Mouse (Mus musculus): ENCODE data around the gene Oip5.
A peak's percentile ranks its signal among the peaks of the same experiment; 100 is the strongest.
"Not testable (repeated sequence)": the region's sequence is repeated elsewhere in the genome, so short reads cannot be mapped to it uniquely, and the experiment has no call there.

The Oip5 gene

DNA sequence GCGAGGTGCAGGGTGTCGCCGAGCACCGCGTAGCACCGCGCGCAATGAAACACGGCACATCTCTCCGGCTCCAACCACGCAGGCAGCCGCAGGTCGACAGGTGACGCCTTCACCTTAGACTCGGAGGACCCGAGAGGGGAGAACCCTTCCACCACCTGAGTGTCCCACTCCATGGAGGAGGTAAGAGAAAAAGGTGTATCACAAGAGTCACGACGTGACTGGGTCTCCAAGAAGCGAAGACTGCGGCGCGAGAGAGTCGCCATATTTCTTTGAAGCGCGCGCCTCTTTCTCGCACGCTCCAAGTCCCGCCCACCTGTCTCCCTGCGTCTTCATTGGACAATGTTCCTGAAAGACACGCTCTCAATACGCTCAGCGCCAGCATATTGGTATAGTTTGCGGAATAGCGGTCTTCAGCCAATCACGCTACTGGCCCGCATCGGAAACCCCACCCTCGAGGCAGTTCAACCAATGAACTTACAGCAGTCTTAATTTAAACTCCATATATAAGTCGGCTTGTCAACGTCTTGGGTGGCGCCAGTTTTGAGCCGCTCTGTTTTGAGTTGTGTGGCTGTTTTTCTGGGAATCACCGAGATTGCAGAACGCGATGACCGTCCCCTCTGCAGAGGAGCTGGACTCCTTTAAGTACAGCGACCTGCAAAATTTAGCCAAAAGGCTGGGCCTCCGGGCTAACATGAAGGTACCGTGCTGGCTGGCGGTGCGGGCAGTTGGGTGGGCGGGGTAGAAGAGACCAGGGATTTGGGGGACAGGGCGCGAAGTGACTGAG, at the start of gene Oip5, which contains the start of gene Nusap1:
Oip5 (minus strand) TSS at position 271 of the 784 bp plus-strand sequence.
Nusap1 (plus strand) TSS at position 100 of the 784 bp plus-strand sequence.
- peak; percentile 93 for DNase-seq (ENCODE audit: low spot score)

DNA sequence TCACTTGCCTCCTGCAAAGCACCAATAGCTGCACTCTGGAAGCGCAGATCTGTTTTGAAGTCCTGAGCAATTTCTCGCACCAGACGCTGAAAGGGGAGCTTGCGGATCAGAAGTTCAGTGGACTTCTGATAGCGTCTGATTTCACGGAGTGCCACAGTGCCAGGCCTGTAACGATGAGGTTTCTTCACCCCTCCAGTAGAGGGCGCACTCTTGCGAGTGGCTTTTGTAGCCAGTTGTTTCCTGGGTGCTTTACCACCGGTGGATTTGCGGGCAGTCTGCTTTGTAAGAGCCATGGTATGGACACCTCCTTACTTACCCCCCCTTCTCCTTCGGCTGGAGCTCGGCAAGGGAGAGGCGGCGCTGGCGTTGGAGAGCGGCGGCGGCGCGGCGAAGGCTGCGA, 47.5 kb upstream of the Oip5 start:
- DNase-seq (ENCODE audit: low spot score) = not testable (repeated sequence)

DNA sequence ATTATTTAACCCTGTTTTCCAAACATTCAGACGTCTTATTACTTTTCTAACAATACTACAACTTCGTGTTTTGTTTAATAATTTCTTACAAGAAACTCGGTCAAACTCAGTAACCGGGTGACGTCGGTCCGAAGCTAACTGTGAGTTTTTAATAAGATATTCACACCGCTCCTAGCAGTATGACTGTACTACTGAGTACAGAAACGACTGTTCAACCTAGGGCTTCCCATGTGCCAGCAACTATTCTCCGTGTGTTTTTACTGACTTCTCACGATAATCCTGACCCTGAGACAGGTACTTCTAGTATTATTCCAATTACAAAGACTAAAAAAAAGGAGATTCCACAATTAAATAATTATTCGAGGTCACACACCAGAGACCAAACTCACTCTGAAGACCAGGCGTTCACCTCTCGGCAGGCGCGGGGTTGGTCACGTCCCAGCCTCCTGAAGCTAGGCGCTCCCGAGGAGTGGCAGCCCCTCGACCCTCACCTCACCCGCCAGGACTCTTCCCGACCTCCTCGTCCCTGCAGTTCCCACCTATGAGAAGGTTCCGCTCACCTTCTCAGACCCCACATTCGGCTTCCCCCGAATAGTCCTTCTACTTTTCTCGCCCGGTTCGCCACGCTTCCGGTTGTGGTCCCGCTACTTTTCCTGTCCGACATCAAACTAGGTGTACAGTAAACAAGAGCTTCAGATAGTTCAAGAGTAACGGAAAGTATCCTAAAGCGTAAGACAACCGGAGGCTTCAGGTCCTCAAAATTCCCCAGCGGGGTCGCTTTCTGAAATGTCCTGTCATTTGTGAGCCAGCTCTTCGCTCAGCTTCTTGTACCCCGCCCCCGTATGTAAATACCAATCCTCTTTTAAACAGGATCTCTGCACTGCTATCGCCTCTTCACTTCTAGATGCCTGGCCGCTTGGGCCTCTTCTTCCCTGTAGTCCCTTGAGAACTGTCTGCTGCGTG, 44.2 kb upstream of the Oip5 start, which contains the start of gene Ndufaf1:
Ndufaf1 (minus strand) TSS at position 608 of the 963 bp plus-strand sequence.
- peak; percentile 65 for DNase-seq (ENCODE audit: low spot score)

DNA sequence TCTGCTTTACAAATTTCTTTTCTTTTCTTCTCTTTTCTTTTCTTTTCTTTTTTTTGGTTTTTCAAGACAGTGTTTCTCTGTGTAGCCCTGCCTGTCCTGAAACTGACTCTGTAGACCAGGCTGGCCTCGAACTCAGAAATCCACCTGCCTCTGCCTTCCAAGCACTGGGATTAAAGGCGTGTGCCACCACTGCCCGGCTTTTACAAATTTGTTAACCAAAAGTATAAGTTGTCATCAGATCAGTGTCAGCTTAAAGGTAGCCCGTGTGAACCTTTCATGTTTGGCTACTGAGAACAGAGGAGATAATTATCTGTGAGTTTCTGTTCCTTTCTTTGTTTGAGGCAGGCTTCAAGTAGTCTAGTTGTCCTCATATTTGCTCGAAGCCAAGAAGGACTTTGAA, 26.0 kb upstream of the Oip5 start:
- no peak for DNase-seq (ENCODE audit: low spot score)

DNA sequence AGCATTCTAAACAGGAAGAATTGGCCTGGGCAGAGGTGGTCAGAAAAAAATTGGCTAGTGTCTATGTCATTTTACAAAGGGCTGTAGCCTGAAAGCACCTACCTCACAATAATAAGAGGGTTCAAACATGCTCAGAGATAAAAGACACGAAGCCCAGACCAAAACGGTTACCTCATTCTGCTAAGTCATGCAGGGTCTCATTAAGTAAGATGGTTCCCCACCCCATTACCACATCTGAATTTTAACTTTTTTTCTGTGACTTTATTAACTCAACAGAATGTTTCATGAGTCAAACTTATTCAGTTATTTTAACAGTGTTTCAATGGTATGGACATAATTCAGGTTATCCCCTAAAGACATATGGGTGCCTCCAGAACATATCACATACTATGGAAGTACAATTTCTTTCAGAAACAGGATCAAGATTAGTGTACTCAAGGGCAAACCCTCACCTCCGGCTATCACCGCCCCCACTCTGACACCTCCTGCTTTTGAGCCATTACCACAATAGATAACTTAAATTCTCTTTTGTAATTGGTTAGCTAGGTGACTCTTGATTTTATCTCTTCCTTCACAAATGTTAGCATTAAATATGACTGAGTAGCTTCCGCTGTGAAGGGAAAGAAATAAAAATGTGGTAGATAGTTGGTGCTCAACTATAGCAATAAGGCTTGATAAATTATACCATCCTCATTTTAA, 23.1 kb upstream of the Oip5 start:
- DNase-seq (ENCODE audit: low spot score) = no peak

DNA sequence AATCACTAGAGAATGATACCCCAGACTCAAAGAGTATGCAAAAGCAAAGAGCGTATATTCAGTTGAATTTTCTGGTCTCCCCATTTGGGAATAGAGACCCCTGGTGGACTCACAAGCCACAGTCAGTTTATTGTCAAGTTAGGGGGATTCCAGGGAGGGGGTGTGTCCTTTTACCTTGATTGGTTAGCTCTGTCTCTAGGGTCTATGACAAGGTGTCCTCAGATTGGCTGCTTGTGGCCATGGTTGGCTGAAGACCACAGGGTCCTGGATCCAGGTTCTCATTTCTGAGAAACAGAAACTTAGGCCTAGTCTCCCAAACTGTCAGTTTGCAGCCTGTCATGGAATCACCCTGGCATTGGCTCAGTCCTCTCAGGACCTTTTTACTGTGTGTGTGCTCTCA, 18.5 kb upstream of the Oip5 start:
- DNase-seq (ENCODE audit: low spot score) = no peak

DNA sequence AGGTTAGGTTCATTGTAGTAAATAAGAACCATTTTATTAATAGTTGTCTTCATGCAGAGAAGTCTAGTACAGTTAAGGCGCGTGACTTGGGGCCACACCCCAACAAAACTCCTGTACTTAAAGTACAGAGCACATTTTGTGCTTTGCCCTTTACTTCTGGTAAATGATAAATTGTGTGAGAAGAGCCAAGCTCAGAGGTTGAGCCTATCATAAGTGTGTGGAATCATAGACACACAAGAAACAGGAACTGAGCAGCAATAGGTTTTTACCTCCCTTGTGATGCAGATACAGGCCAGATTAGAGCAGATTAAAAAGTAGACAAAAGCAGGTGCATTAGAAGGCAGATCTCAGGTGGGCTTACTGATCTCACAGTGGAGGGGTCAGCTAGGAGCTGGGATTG, 3.0 kb upstream of the Oip5 start:
- no peak for DNase-seq (ENCODE audit: low spot score)

DNA sequence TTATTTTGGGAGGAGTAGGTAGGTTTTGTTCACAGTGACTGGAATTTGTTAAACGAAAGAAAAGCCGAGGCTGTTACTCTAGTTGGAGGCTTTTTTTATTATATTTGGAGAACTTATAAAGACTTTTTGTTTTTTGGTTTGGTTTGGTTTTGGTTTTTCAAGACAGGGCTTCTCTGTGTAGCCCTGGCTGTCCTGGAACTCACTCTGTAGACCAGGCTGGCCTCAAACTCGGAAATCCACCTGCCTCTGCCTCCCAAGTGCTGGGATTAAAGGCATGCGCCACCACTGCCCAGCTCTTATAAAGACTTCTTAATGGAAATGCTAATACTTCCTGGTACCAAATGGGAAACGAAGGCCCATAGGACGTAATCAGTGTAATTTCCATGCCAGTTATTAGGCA, 733 bp upstream of the Oip5 start:
- not testable (repeated sequence) for DNase-seq (ENCODE audit: low spot score)

DNA sequence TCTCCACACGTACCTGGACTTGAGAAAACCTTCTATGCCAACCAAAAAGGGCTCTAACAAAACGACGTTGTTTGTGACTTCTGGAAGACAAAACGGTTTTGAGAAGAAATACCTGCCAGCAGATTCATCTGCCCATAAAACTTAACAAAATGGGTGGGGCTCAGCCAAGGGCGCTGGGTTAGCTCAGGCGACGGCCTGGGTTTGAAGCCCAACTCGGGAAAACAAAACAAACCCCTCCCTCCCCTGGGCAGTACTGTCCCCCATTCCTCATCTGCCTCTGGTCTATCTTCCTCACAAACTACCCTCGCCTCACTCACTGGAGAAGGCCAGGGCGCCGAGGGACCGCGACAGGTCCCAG, 449 bp downstream of the Oip5 start:
- DNase-seq (ENCODE audit: low spot score) = no peak

DNA sequence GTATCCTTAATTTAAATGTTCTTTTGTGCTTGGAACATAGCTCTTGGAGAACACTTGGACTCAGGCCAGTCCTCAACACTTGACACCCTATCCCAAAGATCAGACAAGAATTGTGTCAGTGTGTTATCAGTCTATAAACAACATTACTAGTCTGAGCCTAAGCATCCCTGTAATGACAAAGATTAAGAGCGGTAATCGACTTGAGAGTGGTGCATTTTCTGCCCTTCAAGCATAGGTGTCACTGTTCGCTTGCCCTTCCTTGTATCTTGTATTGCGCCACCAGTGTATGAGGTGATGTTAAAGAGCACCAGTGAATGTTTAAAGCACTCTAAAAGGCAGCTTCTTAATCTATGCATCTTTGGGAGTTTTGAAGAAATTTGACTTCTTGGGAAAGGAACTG, 11.2 kb downstream of the Oip5 start:
- DNase-seq (ENCODE audit: low spot score) = no peak

DNA sequence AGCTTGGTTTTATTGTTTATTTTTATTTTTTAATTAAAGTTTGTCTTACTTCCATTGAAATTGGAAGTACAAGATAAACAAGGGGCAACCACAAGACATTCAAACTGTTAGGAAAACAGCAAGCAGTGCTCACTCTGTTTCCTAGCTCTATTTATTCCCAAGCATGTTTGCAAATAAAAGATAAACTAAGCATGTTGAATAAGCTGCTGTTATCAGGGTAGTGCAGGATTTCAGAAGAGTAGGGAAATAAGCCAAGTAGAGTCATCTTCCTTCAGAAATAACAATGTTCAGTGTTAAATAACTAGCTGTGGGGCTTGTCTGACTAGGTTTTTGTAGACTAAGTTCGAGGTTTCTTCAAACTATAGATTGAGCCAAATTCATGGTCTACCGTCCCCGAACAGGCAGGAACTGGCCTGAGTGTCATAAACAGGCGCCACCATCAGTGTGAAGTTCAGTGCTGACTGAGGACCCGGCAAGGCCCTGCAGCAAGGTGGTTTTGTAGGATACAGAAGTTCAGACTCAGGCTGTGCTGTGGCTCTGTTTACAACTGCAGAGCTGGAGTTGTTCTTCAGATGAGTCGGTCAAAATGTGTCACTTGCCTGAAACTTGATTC, 12.8 kb downstream of the Oip5 start:
- no peak for DNase-seq (ENCODE audit: low spot score)

DNA sequence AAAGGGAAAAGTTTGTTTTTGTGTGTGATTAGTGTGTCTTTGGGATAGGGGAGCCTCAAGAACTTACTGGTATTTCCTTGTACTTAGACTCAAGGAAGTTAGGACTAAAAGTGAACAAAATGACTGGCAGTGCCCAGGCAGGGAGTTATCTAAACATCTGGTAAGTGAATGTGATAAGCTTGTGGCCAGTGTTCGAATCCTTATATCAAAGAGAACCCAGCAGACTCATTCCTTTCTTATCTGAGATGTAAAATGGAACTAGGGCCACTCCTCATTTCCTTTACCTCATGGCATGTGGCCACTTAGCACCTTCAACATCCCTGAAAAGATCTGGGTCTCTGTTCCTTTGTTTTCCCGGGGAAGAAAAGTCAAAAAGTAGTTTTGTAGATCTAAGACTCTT, 14.4 kb downstream of the Oip5 start:
- no peak for DNase-seq (ENCODE audit: low spot score)

DNA sequence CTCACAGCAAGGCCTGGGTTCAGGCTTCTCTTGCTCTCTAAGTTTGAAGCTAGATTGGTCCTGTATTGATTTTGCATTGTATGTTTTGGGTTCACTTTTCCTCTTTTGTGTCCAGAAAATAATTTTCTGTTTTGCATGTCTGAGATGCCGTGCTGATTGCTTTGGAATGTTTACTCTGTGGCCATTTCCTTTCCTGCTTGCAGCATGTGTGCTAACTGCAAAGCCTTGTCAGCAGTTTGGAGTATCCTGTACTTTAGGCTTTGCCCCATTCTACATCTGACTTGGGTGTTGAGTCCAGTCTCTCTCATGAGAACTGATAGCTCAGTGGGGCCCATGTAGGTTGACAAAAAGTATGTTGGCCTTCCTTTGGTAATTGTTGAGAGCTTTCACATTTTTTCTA, 15.8 kb downstream of the Oip5 start:
- DNase-seq (ENCODE audit: low spot score) = no peak

DNA sequence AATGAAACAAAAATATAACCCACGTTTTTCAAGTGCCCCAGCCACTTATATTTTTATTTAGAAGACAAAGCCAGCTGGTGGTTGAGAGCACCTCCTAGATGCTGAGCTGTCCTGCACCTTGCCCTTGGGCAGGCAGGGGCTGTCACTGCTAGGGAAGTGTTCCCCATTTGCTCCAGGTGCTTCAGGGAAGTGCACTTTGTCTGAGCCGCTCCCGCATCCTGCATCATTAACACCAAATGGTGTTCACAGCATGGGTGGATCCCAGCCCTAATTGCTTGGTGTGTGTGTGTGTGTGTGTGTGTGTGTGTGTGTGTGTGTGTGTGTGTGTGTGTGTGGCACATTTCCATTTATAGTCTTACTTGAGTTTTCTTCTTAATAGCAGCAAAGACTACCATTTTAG, 16.7 kb downstream of the Oip5 start:
- not testable (repeated sequence) for DNase-seq (ENCODE audit: low spot score)

DNA sequence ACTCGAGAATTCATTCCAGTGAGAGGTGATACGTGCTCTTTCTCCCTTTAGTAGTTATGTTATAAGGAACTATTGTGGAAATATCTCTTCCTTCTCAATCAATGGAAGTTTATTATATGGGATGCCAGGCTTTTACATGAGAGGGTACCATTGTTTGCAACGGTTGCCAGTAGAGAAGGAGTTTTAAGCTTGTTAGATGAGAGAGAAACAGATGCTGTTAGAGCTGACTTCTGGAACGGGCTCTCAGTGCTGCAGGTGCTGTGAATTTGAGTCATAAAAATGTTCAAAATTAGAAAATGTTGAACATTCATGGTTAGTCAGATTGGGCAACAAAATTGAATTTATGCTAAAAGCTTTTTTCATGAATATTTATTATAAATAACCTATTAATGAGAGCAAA, 17.2 kb downstream of the Oip5 start:
- no peak for DNase-seq (ENCODE audit: low spot score)

DNA sequence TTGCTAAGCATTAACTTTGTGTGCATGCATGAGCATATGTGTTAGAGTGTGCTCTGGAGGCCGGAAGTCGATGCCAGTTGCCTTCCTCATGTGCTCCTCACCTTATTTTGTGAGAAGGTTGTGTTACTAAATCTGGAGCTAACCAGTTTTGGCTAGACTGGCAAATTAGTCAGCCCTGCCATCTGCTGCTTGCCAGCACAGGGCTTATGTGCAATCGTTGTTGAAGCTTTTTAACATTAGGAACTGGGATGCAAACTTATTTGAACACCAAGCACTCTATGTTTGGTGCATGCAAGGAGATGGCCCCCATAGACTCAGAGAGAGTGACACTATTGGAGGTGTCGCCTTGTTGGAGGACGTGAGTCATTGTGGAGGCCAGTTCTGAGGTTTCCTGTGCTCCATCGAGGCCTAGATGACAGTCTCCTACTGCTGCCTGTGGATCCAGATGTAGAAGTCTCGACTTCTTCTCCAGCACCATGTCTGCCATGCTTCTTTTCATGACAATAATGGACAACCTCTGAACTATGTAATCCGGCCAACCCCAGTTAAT, 21.4 kb downstream of the Oip5 start:
- DNase-seq (ENCODE audit: low spot score) = no peak

DNA sequence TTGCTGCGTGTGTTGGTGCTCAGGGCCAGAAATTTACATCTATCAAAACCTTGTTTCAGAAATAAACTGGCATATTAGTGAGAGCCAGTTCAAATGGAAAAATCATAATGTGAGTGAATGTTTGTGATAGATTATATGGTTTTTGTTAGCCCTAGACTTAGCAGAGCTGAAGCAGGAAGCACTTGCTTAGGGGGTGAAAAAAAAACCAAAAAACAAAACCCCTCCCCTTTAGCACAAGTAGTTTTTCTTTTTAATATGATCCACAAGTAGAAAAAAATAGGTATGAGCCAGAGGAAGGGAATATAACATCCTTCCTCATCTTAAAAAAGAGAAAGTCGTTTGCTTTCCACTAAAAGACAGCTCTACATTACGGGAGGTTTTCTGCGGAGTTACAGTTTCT, 23.0 kb downstream of the Oip5 start:
- no peak for DNase-seq (ENCODE audit: low spot score)

DNA sequence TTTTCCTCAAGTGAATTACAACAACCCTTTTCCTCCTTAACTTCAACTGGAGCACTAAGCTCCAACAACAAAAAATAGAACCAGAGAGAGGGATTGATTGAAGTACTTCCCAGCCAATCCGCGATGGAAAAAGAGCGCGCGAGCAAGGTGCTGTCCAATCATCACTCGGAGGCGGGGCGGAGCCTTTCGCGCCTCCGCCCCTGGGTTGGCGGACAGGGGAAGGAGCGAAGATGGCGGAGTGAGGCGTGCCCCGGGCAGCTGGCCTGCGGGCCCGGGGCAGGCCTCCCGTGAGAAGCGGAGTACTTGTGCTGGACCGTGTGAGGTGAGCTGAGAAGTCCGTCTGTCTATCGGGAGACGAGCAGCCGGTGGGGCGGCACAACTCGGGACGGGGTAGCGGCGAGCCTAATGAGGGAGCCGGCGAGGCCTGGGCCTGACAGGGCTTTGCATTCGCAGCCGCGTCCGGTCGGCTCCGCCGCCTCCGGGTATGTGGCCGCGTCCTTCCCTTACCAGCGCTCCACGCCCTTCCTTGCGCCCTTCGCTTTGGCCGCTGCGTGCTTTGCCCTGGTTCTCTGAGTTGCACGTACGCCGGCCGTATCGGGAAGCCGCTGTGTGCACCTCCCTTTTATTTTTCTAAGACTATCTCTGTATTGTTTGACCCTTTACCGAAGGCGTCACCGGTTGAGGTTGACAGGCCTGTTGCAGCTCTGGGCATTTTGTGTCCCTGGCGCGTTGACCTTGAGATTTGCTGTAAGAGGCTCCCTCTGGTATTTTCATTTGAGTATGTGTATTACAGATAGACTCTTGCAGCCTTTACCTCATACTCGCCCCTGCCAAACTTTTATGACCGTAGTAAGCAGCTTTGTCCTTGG, 23.9 kb downstream of the Oip5 start:
- peak; percentile 94 for DNase-seq (ENCODE audit: low spot score)

DNA sequence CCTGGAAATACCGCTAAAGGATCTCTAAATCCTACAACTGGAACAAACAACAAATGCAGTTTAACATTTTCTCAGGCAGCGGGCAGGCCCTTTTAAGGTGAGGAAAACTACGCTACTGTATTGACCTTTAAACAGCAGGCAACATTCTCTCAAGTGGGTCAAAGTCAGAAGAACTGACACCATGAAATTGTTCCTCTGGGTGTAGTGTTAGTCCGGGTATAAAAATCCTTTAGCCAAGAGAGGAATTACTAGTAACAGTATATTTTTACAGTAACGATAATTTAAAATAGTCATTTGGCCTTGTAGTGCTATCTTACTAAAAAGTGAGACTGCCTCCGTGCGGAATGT, 24.5 kb downstream of the Oip5 start:
- DNase-seq (ENCODE audit: low spot score) = no peak

DNA sequence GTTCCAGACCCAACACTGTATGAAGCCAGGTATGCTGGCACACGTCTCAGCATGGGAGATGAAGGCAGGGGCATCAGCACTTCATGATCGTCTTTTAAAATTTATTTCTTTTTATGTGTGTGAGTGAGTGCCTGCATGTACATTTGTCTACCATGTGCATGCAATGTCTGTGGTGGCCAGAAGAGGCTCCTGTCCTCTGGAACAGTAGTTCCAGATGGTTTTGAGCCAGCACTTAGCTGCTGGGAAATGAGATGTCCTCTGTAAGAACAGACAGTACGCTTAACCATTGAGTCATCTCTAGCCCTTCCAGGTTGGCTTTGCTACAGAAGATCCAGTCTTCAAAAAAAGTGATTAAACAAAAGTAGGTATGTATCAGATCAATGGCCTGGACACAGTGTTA, 27.0 kb downstream of the Oip5 start:
- no peak for DNase-seq (ENCODE audit: low spot score)

DNA sequence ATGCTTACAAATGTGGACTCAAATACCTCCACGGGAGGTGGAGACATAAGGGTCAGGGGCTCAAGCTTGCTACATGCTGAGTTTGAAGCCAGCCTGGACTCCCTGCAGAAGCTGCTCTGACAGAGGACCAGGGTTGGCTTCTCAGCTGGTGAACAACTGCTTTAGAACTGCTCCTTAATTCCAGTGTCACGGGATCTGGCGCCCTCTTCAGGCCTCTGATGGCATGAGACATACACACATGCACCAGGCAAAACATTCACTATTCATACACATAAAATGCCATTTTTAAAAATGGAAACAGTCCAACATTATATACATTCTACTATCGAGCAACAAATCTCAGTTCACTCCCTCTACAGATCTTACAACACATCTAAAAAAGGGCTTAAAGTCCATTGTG, 30.9 kb downstream of the Oip5 start:
- no peak for DNase-seq (ENCODE audit: low spot score)

Data from left cerebral cortex, adult 11 months (tissue).